Mouse (Mus musculus) urinary bladder, adult 2 months (tissue): ENCODE data around the gene Hoxd13. TPM values are rescaled to one million over a fixed set of nuclear protein-coding genes. Genes with fewer than 3 reads are reported as not detected.

ENCODE experiments used
- DNase-seq: peaks from one replicate; pipeline ENCODE4 v3.0.0; 2022; ENCODE audit warnings: low spot score
- polyA plus RNA-seq: library from polyadenylated mRNA; depleted of rRNA; stranded (reverse); fragments of >200 nt; gene quantifications from 2 replicates; pipeline ENCODE4 v1.2.3, GENCODE M21; 2012; rRNA removed

Gene Hoxd13
- polyA plus RNA-seq, 1 experiment = 15.4 TPM

DNA sequence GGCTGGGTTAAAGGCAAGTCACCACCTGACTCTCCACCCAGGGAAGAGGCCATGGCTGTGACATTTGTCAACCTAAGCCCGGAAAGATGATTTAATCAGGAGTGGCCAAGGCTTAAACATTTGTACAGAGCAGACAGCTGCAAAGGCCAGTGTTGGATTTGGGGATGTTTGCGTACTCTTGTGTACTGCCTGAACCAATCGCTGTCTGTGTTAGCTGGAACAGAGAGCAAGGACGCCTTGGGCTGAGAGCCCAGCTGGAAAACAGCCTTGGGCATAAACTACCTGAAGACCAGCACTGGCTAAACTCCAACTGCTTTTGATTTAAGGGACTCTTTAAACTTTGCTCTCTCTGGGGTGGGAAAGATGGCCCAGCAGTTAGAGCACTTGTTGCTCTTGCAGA is 40.6 kb downstream of the Hoxd13 start:
- DNase-seq = no peak

DNA sequence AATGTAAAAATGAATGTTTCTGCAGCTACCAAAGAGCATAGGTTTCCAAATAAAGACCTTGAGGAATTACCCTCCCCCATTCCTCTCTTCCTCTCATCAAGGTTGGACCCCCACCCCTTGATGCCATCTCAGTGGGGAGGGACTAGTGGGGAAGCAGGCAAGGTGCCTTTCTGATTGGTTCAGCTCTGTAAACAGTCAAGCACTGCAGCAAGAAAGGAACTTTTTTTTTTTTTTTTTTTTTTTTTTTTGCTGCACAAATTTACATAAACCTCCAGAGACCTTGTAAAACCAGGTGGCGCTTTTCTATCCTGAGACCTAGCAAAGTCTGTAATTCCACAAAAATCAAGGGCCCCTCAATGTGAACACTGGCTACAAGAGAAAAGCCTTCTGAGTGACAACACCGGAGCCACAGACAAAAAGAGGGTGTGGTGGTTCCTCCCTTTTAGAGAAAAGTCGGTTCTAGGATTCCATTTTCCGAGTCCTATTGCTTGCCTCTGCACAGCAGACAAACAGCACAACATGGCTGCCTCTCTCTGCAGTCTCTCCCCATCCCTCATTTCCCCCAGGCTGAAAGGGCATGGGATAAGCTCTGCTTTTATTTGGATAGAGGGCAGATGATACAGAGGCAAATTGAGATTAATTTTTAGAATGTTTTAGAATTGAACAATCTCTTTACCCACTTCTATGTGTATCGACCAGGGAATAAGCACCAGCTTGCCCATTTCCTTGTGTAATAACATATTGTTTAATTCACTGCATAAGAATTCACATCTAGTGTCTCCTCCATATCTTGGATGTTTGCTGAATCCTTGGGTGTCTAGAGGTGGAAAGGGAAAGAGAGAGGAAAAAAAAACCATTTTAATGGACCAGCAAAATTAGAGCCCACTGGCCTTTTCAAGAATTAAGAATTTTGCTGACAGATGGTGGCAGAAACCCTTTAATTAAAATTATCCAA is 41.6 kb downstream of the Hoxd13 start:
- no peak for DNase-seq

DNA sequence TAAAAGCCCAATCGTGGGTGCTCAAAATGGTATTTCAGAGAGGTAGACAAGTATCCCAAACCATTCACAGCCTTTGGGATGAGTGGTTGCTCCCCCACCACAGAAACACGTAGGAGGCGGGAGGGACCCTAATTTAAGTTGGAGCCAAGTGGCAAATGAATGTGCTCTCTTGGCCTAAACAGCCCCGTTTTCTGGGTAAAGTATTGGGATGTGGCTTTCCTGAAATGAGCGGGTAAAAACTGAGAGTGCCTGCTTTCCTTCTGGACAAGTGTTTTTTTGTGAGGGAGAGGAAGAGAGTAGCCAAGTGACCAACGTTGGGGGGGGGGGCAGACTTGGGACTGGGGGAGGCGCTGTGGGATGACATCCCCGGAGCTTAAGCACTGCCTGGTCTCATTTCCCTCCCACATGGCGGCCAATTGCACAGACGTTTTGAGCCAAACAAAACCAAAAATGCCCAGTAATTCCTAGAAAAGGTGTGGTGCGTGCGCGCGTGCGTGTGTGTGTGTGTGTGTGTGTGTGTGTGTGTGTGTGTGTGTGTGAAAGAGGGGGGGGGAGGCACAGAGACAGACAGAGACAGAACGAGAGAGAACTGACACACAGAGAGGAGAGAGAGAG is 42.9 kb downstream of the Hoxd13 start:
- DNase-seq = no peak

DNA sequence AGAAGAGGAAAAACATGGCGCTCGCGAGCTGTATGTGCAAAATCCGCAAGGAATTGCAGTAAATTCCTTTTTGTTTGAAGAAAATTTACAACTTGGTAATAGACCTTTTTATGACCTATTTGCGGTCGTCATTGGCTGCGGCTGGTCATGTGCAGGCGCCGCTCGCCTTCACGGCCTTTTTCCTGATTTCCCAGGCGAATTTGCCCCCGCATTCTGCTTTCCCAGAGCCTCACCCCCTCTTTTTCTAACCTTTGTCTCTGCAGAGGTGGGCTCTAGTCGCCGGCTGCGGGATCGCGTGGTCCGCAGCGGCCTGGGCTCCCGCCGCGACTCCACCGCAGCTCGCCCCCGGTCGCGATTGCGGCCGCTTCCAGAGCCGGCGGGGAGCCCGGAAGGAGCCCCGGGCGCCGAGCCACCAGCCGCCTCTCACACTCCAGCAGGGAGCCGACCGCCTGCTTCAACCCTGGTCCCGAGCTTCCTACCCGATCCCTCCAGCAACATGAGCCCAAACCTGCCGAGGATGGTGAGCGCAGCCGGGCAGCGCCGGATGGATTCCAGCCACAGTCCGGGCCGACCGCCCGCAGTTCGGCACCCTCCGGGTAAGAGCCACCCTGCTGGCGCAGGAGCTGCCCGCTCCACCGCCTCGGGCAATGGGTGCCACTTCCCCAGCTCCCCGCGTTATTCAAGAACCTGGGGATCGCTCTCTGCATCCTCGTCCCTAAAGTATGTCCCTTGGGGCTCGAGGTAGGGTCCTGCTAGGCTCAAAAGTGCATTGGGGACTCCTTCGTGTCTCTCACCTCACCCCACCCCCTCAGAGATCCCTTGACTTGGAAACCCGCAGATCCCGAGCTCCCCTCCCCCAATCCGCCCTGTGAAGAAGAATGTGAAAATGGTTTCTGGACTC is 43.9 kb downstream of the Hoxd13 start, which contains the start of the genes Hoxd3 and Hoxd4:
Hoxd3 (plus strand) TSS at position 207 of the 901 bp plus-strand sequence.
Hoxd4 (plus strand) TSS at position 209 of the 901 bp plus-strand sequence.
- DNase-seq = peak; percentile 74

DNA sequence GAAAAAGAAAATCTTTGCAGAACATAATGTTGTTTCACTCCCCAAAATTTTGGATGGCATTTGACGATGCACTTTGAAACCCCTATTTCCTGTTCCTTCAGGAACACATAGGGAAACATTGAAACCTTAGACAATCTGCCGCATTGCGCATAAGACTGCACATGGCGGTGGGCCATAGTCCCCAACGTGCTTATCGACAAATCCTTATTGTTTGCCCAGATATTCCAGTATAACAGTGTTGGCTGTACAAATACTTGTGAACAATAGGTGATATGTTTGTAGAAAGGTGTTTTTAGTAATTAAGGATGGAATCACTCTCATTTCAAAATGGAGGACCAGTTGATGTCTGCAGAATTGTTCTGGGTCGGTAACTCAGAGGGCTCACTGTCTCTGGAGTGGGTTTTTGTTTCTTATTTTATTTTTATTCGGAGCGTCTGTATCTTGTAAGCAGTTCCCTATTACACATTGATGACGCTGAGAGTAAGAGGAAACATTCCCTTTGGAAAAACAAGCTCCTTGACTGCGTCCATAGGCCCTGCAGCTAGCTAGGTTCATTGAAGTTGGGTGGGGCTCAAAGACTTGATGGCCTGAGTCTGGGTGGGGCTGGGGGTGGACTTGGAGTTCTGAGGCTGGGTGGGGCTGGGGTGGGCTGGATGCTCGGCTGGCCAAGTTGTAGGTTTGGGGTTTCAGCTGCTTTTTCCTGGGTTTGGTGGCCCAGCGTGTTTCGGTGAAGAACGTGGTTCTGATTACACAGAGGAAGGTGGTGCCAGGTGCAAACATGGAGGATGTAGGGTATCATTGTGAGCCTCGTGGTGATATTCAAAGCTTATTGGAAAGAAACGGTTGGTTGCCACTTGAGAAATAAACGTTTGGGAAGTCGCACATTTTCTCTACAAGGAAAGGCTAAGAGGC is 45.4 kb downstream of the Hoxd13 start:
- DNase-seq = no peak

DNA sequence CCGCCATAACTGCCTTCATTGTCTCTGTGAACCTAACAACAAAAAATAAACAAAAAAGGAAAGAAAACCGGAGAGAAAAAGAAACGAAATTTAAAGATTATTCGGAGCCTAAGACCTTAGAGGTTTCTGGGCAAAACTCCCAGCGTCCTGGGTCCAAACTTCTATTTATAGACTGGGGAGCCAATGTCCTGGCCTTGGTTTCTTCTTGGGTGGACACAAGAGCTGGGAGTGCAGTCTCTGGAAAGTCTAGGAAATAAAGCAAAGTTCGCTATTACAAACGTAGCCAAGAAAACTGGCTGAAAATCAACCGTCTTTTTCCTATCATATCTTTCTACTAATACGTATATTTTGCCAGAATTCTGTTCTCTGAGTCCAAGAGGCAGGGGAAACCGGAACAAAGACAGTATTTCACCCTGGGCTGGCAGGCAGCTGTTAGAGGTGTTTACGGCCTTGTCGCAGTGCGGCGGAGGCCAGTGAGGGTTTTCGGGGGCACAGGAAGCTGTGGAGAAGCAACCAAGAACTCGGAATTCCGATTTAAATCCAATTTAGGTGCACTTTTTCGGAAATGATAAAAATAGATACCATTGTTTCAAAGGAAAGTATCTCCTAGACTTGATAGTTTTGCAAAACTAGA is 46.2 kb downstream of the Hoxd13 start:
- no peak for DNase-seq

DNA sequence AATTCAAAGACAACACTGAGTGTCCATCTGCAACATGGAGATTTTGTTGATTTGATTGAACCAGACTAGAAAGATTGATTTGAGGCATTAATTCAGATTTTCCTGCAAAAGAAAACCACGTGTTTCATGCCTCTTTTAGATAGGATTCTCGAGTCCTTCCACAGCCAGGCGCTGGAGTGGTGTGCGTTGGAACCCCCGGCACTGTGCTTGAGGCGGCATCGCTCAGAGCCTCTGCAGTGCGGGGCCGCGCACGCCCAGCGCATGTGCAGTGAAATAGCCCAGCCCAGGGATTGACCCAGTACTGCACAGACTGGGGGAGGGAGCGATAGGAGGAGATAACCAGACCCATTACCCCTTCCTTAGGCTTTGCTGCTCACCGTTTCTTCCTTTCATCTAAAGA is 46.8 kb downstream of the Hoxd13 start:
- DNase-seq = peak; percentile 28

DNA sequence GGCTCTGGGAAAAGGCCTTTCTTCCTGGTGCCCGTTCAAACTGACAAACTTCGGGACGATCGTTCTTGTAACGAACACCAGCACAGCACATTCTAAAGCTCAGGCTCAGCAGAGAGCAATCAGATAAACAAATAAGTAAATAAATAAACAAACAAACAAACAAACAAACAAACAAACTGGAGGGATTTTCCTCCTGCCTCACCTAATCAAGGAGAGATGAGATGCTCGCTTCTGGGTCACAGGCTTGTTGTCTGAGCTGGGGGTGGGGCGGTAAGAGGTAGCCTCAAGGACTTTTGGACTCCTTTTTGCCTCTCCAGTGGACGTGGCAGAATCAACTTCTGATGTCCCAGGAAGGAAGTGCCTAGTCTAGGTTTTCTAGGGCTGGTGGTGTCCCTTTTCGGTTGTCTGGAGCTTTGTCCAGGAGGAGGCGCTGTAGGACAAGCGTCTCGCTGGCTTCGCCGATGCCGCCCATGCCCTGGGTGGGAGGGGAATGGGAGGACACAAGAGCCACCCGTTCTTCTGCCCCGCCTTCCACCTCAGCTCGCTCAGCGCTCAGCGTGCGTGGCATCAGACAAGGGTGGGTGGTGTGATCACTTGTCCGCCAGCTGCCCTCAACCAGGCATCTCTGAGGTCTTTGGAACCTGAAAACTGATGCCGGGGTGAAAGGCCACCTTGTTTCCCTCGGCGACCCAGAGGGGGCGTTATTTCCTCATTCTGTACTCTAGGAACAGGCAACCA is 47.6 kb downstream of the Hoxd13 start:
- peak; percentile 80 for DNase-seq

DNA sequence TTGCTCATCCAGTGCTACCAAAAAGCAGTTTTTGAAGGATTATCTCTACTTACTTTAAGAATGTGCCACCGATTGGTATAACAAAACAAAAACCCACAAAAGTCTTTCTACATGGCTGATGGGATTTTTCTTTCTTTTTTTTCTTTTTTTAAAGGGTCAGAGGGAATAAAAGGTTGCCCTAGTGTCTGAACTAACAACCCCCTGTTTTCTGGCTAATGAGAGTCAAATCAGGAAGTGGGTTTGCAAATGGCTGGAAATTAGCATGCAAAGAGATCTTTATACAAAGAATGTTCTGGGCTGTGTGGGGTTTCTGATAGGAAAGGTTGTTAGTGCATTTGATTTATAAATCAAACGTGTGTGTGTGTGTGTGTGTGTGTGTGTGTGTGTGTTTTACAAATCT is 52.3 kb downstream of the Hoxd13 start:
- no peak for DNase-seq

DNA sequence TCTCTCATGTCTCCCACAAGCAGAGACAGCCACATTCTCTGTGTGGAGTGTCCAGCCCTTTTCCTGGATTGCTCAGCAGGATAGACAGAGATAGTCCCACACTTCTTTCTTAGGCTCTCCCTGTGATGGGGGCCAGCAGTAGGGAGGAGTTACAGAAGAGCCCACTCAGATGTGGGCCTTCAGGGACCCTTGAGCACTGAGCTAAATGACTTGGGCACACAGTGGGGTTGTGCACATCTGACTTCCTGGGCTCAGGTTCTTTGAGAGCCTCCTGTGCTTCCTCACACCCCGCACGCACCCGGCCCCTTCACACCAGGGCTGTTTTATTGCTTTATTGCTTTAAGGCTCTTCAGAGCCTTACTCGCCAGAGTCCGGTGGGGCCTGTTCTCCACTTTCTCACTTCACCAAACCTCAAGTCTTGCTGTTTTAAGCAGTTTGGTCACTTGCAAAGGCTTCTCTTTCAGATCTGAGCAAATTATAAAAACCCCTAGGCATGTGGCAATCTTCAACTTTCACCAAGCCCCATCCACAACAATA is 52.9 kb downstream of the Hoxd13 start:
- DNase-seq = no peak

Other genes starting within 250 kb of the Hoxd13 start
- 8.9 and 9.3 TPM in 2 replicates for gene Lnpk, start 88.9 kb upstream of the Hoxd13 start, polyA plus RNA-seq
- 0.56 and 1.1 TPM in 2 replicates for gene Evx2, start 8.8 kb upstream of the Hoxd13 start, polyA plus RNA-seq
- gene Hoxd12, start 6.7 kb downstream of the Hoxd13 start, polyA plus RNA-seq = 2.3 and 2.6 TPM in 2 replicates
- 8.1 and 8.9 TPM in 2 replicates for gene Hoxd11, start 11.2 kb downstream of the Hoxd13 start, polyA plus RNA-seq
- 13.5 and 14.9 TPM in 2 replicates for gene Hoxd10, start 23.6 kb downstream of the Hoxd13 start, polyA plus RNA-seq
- gene Hoxd9, start 29.4 kb downstream of the Hoxd13 start, polyA plus RNA-seq = 9.1 and 12.2 TPM in 2 replicates
- 19.5 and 23.1 TPM in 2 replicates for gene Hoxd8, start 36.3 kb downstream of the Hoxd13 start, polyA plus RNA-seq
- gene Hoxd3, start 43.6 kb downstream of the Hoxd13 start, polyA plus RNA-seq = 2.6 and 2.7 TPM in 2 replicates
- 39.2 and 61.2 TPM in 2 replicates for gene Hoxd4, start 43.6 kb downstream of the Hoxd13 start, polyA plus RNA-seq
- 8.8 and 10.0 TPM in 2 replicates for gene Gm28230, start 58.4 kb downstream of the Hoxd13 start, polyA plus RNA-seq
- 0.04 TPM in 1 of 2 replicates, not detected in the other for gene Hoxd1, start 94.7 kb downstream of the Hoxd13 start, polyA plus RNA-seq
- gene Mtx2, start 157.5 kb downstream of the Hoxd13 start, polyA plus RNA-seq = 46.7 and 52.5 TPM in 2 replicates